Mouse (Mus musculus): Measurements from ENCODE around the gene Rere. TPM values are rescaled to one million over a fixed set of nuclear protein-coding genes. Genes with fewer than 3 reads are reported as not detected.

Rere gene
- polyA plus RNA-seq, 1 experiment from 2014 or later = 23.1 TPM

- no peak overlapping the region for H3K4me3 ChIP-seq (replicated peaks; ENCODE audit: low read length)
- H3K9ac ChIP-seq (ENCODE audit: low read length) = no peak overlapping the region
- ATAC-seq (ENCODE audit: insufficient read depth, low FRiP score) = no peak
- 81% methylated on average over 1 of the region's 1 CpGs for WGBS
- H3K4me1 ChIP-seq (ENCODE audit: control insufficient read depth, insufficient read depth, low read length) = peaks cover 1% of the 10 kb centered on the region; the same call in 1 of the 2 replicates
- no peaks in the 10 kb centered on the region for H3K9me3 ChIP-seq (replicated peaks; ENCODE audit: control insufficient read depth, low read length)
- H3K36me3 ChIP-seq (ENCODE audit: control insufficient read depth, insufficient read depth, low read length) = no peaks in the 10 kb centered on the region
- no peaks in the 10 kb centered on the region for H3K27me3 ChIP-seq (ENCODE audit: control insufficient read depth, insufficient read depth, low read length)
- H3K27ac ChIP-seq (ENCODE audit: low read length) = no peak overlapping the region
- no peak overlapping the region for H3K4me2 ChIP-seq (ENCODE audit: low read depth, low read length)
Measured at GRCm38 (mm10) chr4:150316546-150316945, 35.1 kb downstream of the Rere start.

- Histone ChIP-seq H3K9ac (ENCODE audit: low read length) (no peak overlapping the region), H3K27me3 (ENCODE audit: control insufficient read depth, insufficient read depth, low read length) (no peaks in the 10 kb centered on the region), H3K4me2 (ENCODE audit: low read depth, low read length) (no peak overlapping the region), H3K9me3 (replicated peaks; ENCODE audit: control insufficient read depth, low read length) (no peaks in the 10 kb centered on the region), H3K4me3 (replicated peaks; ENCODE audit: low read length) (no peak overlapping the region), H3K27ac (ENCODE audit: low read length) (no peak overlapping the region), H3K36me3 (ENCODE audit: control insufficient read depth, insufficient read depth, low read length) (no peaks in the 10 kb centered on the region), H3K4me1 (ENCODE audit: control insufficient read depth, insufficient read depth, low read length) (0 out of 2 replicates have a peak, but pooled peaks cover 8% of the 10 kb centered on the region)
- no peak for ATAC-seq (ENCODE audit: insufficient read depth, low FRiP score)
- 54% methylated on average over 3 of the region's 3 CpGs for WGBS
Measured at GRCm38 (mm10) chr4:150325046-150325801, 43.8 kb downstream of the Rere start.

- no peak overlapping the region for H3K9ac ChIP-seq (ENCODE audit: low read length)
- no peaks in the 10 kb centered on the region for H3K27me3 ChIP-seq (ENCODE audit: control insufficient read depth, insufficient read depth, low read length)
- no peaks in the 10 kb centered on the region for H3K9me3 ChIP-seq (replicated peaks; ENCODE audit: control insufficient read depth, low read length)
- H3K4me2 ChIP-seq (ENCODE audit: low read depth, low read length) = no peak overlapping the region
- H3K36me3 ChIP-seq (ENCODE audit: control insufficient read depth, insufficient read depth, low read length) = no peaks in the 10 kb centered on the region
- ATAC-seq (ENCODE audit: insufficient read depth, low FRiP score) = no peak
- no peak overlapping the region for H3K27ac ChIP-seq (ENCODE audit: low read length)
- WGBS = 75% methylated on average over 2 of the region's 2 CpGs
- 0 out of 2 replicates have a peak, but pooled peaks cover 8% of the 10 kb centered on the region for H3K4me1 ChIP-seq (ENCODE audit: control insufficient read depth, insufficient read depth, low read length)
- H3K4me3 ChIP-seq (replicated peaks; ENCODE audit: low read length) = no peak overlapping the region
Measured at GRCm38 (mm10) chr4:150326005-150326404, 44.6 kb downstream of the Rere start.

- no peak for ATAC-seq (ENCODE audit: insufficient read depth, low FRiP score)
- H3K4me2 ChIP-seq (ENCODE audit: low read depth, low read length) = no peak overlapping the region
- no peak overlapping the region for H3K4me3 ChIP-seq (replicated peaks; ENCODE audit: low read length)
- 0 out of 2 replicates have a peak, but pooled peaks cover 8% of the 10 kb centered on the region for H3K4me1 ChIP-seq (ENCODE audit: control insufficient read depth, insufficient read depth, low read length)
- no peak overlapping the region for H3K27ac ChIP-seq (ENCODE audit: low read length)
- H3K27me3 ChIP-seq (ENCODE audit: control insufficient read depth, insufficient read depth, low read length) = no peaks in the 10 kb centered on the region
- no peaks in the 10 kb centered on the region for H3K36me3 ChIP-seq (ENCODE audit: control insufficient read depth, insufficient read depth, low read length)
- WGBS = 64% methylated on average over 4 of the region's 4 CpGs
- no peak overlapping the region for H3K9ac ChIP-seq (ENCODE audit: low read length)
- no peaks in the 10 kb centered on the region for H3K9me3 ChIP-seq (replicated peaks; ENCODE audit: control insufficient read depth, low read length)
Measured at GRCm38 (mm10) chr4:150327476-150327875, 46.0 kb downstream of the Rere start.

- ATAC-seq (ENCODE audit: insufficient read depth, low FRiP score) = no peak
- H3K27ac ChIP-seq (ENCODE audit: low read length) = no peak overlapping the region
- no peaks in the 10 kb centered on the region for H3K27me3 ChIP-seq (ENCODE audit: control insufficient read depth, insufficient read depth, low read length)
- no peak overlapping the region for H3K9ac ChIP-seq (ENCODE audit: low read length)
- H3K4me3 ChIP-seq (replicated peaks; ENCODE audit: low read length) = no peak overlapping the region
- no peaks in the 10 kb centered on the region for H3K36me3 ChIP-seq (ENCODE audit: control insufficient read depth, insufficient read depth, low read length)
- no peak overlapping the region for H3K4me2 ChIP-seq (ENCODE audit: low read depth, low read length)
- no peaks in the 10 kb centered on the region for H3K9me3 ChIP-seq (replicated peaks; ENCODE audit: control insufficient read depth, low read length)
- peaks cover 9% of the 10 kb centered on the region; the same call in 1 of the 2 replicates for H3K4me1 ChIP-seq (ENCODE audit: control insufficient read depth, insufficient read depth, low read length)
- 80% methylated on average over 4 of the region's 4 CpGs for WGBS
Measured at GRCm38 (mm10) chr4:150333927-150334682, 52.7 kb downstream of the Rere start.

- no peak overlapping the region for H3K27ac ChIP-seq (ENCODE audit: low read length)
- H3K4me1 ChIP-seq (ENCODE audit: control insufficient read depth, insufficient read depth, low read length) = peaks cover 3% of the 10 kb centered on the region; the same call in 1 of the 2 replicates
- H3K27me3 ChIP-seq (ENCODE audit: control insufficient read depth, insufficient read depth, low read length) = no peaks in the 10 kb centered on the region
- H3K36me3 ChIP-seq (ENCODE audit: control insufficient read depth, insufficient read depth, low read length) = no peaks in the 10 kb centered on the region
- H3K4me3 ChIP-seq (replicated peaks; ENCODE audit: low read length) = no peak overlapping the region
- no peak overlapping the region for H3K9ac ChIP-seq (ENCODE audit: low read length)
- WGBS = 86% methylated on average over 1 of the region's 1 CpGs
- no peak for ATAC-seq (ENCODE audit: insufficient read depth, low FRiP score)
- H3K9me3 ChIP-seq (replicated peaks; ENCODE audit: control insufficient read depth, low read length) = no peaks in the 10 kb centered on the region
- no peak overlapping the region for H3K4me2 ChIP-seq (ENCODE audit: low read depth, low read length)
Measured at GRCm38 (mm10) chr4:150337260-150337659, 55.8 kb downstream of the Rere start.

GRCm38 (mm10) chr4:150338906-150339650 lies 57.6 kb downstream of the Rere start:
- no peak overlapping the region for H3K9ac ChIP-seq (ENCODE audit: low read length)
- peaks cover 3% of the 10 kb centered on the region; the same call in 1 of the 2 replicates for H3K4me1 ChIP-seq (ENCODE audit: control insufficient read depth, insufficient read depth, low read length)
- H3K36me3 ChIP-seq (ENCODE audit: control insufficient read depth, insufficient read depth, low read length) = no peaks in the 10 kb centered on the region
- no peak overlapping the region for H3K4me3 ChIP-seq (replicated peaks; ENCODE audit: low read length)
- H3K9me3 ChIP-seq (replicated peaks; ENCODE audit: control insufficient read depth, low read length) = no peaks in the 10 kb centered on the region
- H3K27ac ChIP-seq (ENCODE audit: low read length) = no peak overlapping the region
- no peak overlapping the region for H3K4me2 ChIP-seq (ENCODE audit: low read depth, low read length)
- 59% methylated on average over 8 of the region's 8 CpGs for WGBS
- no peak for ATAC-seq (ENCODE audit: insufficient read depth, low FRiP score)
- H3K27me3 ChIP-seq (ENCODE audit: control insufficient read depth, insufficient read depth, low read length) = no peaks in the 10 kb centered on the region

GRCm38 (mm10) chr4:150340796-150341525 lies 59.5 kb downstream of the Rere start:
- no peak for ATAC-seq (ENCODE audit: insufficient read depth, low FRiP score)
- no peak overlapping the region for H3K4me3 ChIP-seq (replicated peaks; ENCODE audit: low read length)
- no peak overlapping the region for H3K9ac ChIP-seq (ENCODE audit: low read length)
- H3K4me2 ChIP-seq (ENCODE audit: low read depth, low read length) = no peak overlapping the region
- H3K27me3 ChIP-seq (ENCODE audit: control insufficient read depth, insufficient read depth, low read length) = no peaks in the 10 kb centered on the region
- no peaks in the 10 kb centered on the region for H3K9me3 ChIP-seq (replicated peaks; ENCODE audit: control insufficient read depth, low read length)
- H3K36me3 ChIP-seq (ENCODE audit: control insufficient read depth, insufficient read depth, low read length) = no peaks in the 10 kb centered on the region
- H3K27ac ChIP-seq (ENCODE audit: low read length) = no peak overlapping the region
- peaks cover 3% of the 10 kb centered on the region; the same call in 1 of the 2 replicates for H3K4me1 ChIP-seq (ENCODE audit: control insufficient read depth, insufficient read depth, low read length)
- WGBS = 85% methylated on average over 6 of the region's 6 CpGs

Data from stomach, embryonic 16.5 days (tissue).